9 mouse cellular contexts compared by ENCODE assay signal in the genomic region with DNA sequence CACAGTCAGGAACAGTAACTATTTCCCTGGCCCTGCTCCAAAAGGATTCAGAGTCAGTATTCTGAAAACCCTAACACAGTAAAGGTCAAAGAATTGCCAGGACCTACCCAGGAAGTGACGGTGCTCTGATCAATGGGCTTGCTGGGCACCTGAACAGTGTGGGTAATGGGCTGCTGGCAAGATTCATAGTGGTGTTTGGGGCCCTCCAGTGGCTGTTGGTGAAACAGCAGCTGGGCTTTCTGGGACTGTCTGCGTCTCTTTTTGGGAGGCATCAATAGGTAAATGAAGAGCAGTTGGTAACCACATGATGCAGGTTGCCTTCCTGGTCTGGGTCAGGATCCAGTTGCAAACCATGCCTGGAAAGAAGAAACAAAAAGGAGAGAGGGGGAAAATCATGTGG. TPM values are rescaled to one million over a fixed set of nuclear protein-coding genes. Genes with fewer than 3 reads are reported as not detected.
DNase-seq lines count a peak whose midpoint lies in the region; ATAC-seq and TF ChIP-seq lines count a peak whose summit lies in the region.
"Had no signal": no experiment of that assay in that cellular context is flagged by ENCODE, and none has a peak within 500 bp of the region (broad histone marks: within the 10 kb centered on the region; RNA-seq: fewer than 3 reads in every experiment).

No protein-coding gene starts in this region.

- TF ChIP-seq RAD21 in CH12.LX (IDR thresholded peaks at IDR 0.05; ENCODE audit: low read depth, low read length), result peak; percentile 73

- peaks cover 22 to 42% of the 10 kb centered on the region in 2 experiments for H3K36me3 ChIP-seq in CH12.LX (replicated peaks in 1 of 2; ENCODE audit: control insufficient read depth in 1 of 2, insufficient read depth in 1 of 2, low read length in 1 of 2)

- H3K27me3 ChIP-seq in CH12.LX (replicated peaks), result no peaks in the 10 kb centered on the region

- no peak overlapping the region for H3K4me3 ChIP-seq in CH12.LX (replicated peaks in 1 of 3; ENCODE audit: low read depth in 2 of 3, low read length in 2 of 3, poor library complexity in 1 of 3)
- H3K4me3 ChIP-seq in layer of hippocampus, adult 2 months, result no peak overlapping the region

- H3K27ac ChIP-seq in CH12.LX (ENCODE audit: insufficient read depth, low read depth), result no peak overlapping the region
- H3K27ac ChIP-seq in layer of hippocampus, adult 2 months, result no peak overlapping the region

- H3K79me2 ChIP-seq in CH12.LX (replicated peaks; ENCODE audit: control insufficient read depth, extremely low read depth, insufficient read depth, poor library complexity, severe bottlenecking), result peaks cover 38% of the 10 kb centered on the region

- dilution Hi-C loops in CH12.LX (cut with MboI; ENCODE audit: extremely low pct_ligation_motif_present, extremely low pct_unique_long_range_greater_than_20kb, low sequenced_read_pairs), result no loop called here

- no peak overlapping the region for H3K4me2 ChIP-seq in CH12.LX (ENCODE audit: insufficient read depth, low read depth, poor library complexity, severe bottlenecking)

- no peaks in the 10 kb centered on the region for H3K9me3 ChIP-seq in CH12.LX (replicated peaks; ENCODE audit: low read length)

- DNase-seq in frontal cortex, postnatal 14 days (ENCODE audit: low spot score in 2 of 2), result peak; percentile 48 to 76
- peak; percentile 58 for DNase-seq in CH12.LX (ENCODE audit: extremely low read depth)
- peak; percentile 42 for DNase-seq in c-Kit-positive CD71-positive TER-119-positive erythroid progenitor cells, embryonic 14.5 days (ENCODE audit: low spot score)
- DNase-seq in gastrocnemius, adult 18-20 months (ENCODE audit: low spot score), result peak; percentile 59
- peak; percentile 63 to 77 for DNase-seq in layer of hippocampus, adult 2 months (ENCODE audit: low spot score in 2 of 2)
- peak; percentile 82 for DNase-seq in lung, postnatal 36 days
- DNase-seq in spleen, adult 12 weeks (ENCODE audit: low spot score), result peak; percentile 27

- no peak overlapping the region for H3K9ac ChIP-seq in CH12.LX (ENCODE audit: insufficient read depth, low read depth)

- peaks cover 9 to 53% of the 10 kb centered on the region in 2 experiments for H3K4me1 ChIP-seq in CH12.LX (ENCODE audit: control insufficient read depth in 1 of 2, insufficient read depth in 2 of 2)

- no peak for TF ChIP-seq EP300 in CH12.LX (IDR thresholded peaks at IDR 0.05; ENCODE audit: low read length)

- peak; percentile 68 to 85 for TF ChIP-seq CTCF in CH12.LX (conservative IDR thresholded peaks at IDR 0.05 in 1 of 2, IDR thresholded peaks at IDR 0.05 in 1 of 2; ENCODE audit: low read depth in 2 of 2, low read length in 2 of 2)
- peak; percentile 97 for TF ChIP-seq CTCF in layer of hippocampus, adult 2 months (conservative IDR thresholded peaks at IDR 0.05)

- TF ChIP-seq POLR2A in CH12.LX (IDR thresholded peaks at IDR 0.05; ENCODE audit: low read depth, low read length), result no peak

- in situ Hi-C loops in CH12.LX (cut with MboI; ENCODE audit: low pct_ligation_motif_present, low pct_unique_long_range_greater_than_20kb, low sequenced_read_pairs), result loop anchor here (5.0 kb wide), 1 partner anchor 37 kb away; no protein-coding TSS in a partner anchor

- no peak for ATAC-seq in frontal cortex, adult (ENCODE audit: low TSS enrichment)

TF ChIP-seq in CH12.LX, 34 proteins besides CTCF, POLR2A, EP300 and RAD21:
- TF ChIP-seq TCF12 (IDR thresholded peaks at IDR 0.05; ENCODE audit: low read depth, low read length) (no peak), SMC3 (IDR thresholded peaks at IDR 0.05; ENCODE audit: low read depth, low read length) (peak; percentile 62)
TF ChIP-seq in CH12.LX: peak in this region for 1.

RNA-seq across cellular contexts. Expression of gene Tulp3, which starts 3.3 kb away (rescaled TPM):
- total RNA-seq in CH12.LX (2012; rRNA removed) (4.9 and 5.5 TPM in 2 replicates), CH12.LX (2014; rRNA removed) (3.7 and 5.6 TPM in 2 replicates)
- 11.5 and 13.1 TPM in 2 replicates for polyA plus RNA-seq in CH12.LX (2012; ENCODE audit: insufficient read length, low read depth)
- total RNA-seq in gastrocnemius, adult 18-20 months (2021), result 1 to 10 TPM; 6.3 to 8.2 TPM
- 10 to 100 TPM; 23.1 to 24.8 TPM for total RNA-seq in layer of hippocampus, adult 2 months (2021)

RNA-seq across cellular contexts. Expression of gene Rhno1, which starts 3.7 kb away (rescaled TPM):
- total RNA-seq in CH12.LX (2012; rRNA removed), result 28.7 and 34.9 TPM in 2 replicates
- 18.5 and 19.3 TPM in 2 replicates for total RNA-seq in CH12.LX (2014; rRNA removed)
- polyA plus RNA-seq in CH12.LX (2012; ENCODE audit: insufficient read length, low read depth), result 53.4 and 60.0 TPM in 2 replicates
- total RNA-seq in gastrocnemius, adult 18-20 months (2021), result 1 to 10 TPM; 6.2 to 6.7 TPM
- total RNA-seq in layer of hippocampus, adult 2 months (2021), result 10 to 100 TPM; 18.2 to 18.3 TPM

RNA-seq across cellular contexts. Expression of gene Foxm1, which starts 3.8 kb away (rescaled TPM):
- total RNA-seq in CH12.LX (2012; rRNA removed) (14.3 and 16.8 TPM in 2 replicates), CH12.LX (2014; rRNA removed) (5.8 and 6.0 TPM in 2 replicates)
- 32.5 and 41.0 TPM in 2 replicates for polyA plus RNA-seq in CH12.LX (2012; ENCODE audit: insufficient read length, low read depth)
- under 1 TPM; 0.11 to 0.19 TPM for total RNA-seq in gastrocnemius, adult 18-20 months (2021)
- 1 to 10 TPM; 1.8 to 3.5 TPM for total RNA-seq in layer of hippocampus, adult 2 months (2021)

RNA-seq across cellular contexts. Expression of gene Tex52, which starts 16.3 kb away (rescaled TPM):
- total RNA-seq in CH12.LX (2012; rRNA removed), result 0.13 TPM in 1 of 2 replicates, not detected in the other
- not detected in 2 replicates for total RNA-seq in CH12.LX (2014; rRNA removed)
- not detected in 2 replicates for polyA plus RNA-seq in CH12.LX (2012; ENCODE audit: insufficient read length, low read depth)
- not detected for total RNA-seq in gastrocnemius, adult 18-20 months (2021)
- 1 to 10 TPM; 1.3 to 1.5 TPM for total RNA-seq in layer of hippocampus, adult 2 months (2021)

RNA-seq across cellular contexts. Expression of gene Gm44596, which starts 16.3 kb away (rescaled TPM):
- total RNA-seq in CH12.LX (2012; rRNA removed), result not detected in 2 replicates
- total RNA-seq in CH12.LX (2014; rRNA removed), result not detected in 2 replicates
- polyA plus RNA-seq in CH12.LX (2012; ENCODE audit: insufficient read length, low read depth), result not detected in 2 replicates
- total RNA-seq in gastrocnemius, adult 18-20 months (2021), result not detected
- not detected for total RNA-seq in layer of hippocampus, adult 2 months (2021)
- polyA plus RNA-seq: stomach, embryonic 16.5 days had no signal

Comparison
In these comparisons a context has a peak if more than half of its experiments do, and no peak if none do; other contexts are left out.
1. DNase-seq: peak in every context shown above with its lines; median percentile 82 in lung, postnatal 36 days; 70 in layer of hippocampus, adult 2 months; 62 in frontal cortex, postnatal 14 days; 59 in gastrocnemius, adult 18-20 months; 58 in CH12.LX; 42 in c-Kit-positive CD71-positive TER-119-positive erythroid progenitor cells, embryonic 14.5 days; 27 in spleen, adult 12 weeks.